Mouse (Mus musculus) heart, embryonic 11.5 days (tissue): ENCODE results near the gene Bloc1s1. TPM values are rescaled to one million over a fixed set of nuclear protein-coding genes. Genes with fewer than 3 reads are reported as not detected.

ENCODE experiments used
- ATAC-seq: fragments of 200-750 bp; cut with Nextera tagmentation; replicated peaks from 2 replicates; pipeline ENCODE4 v1.8.0; 2017; ENCODE audit warnings: moderate library complexity; ENCODE audit not compliant: insufficient number of reproducible peaks, low FRiP score, low TSS enrichment
- H3K27ac ChIP-seq: fragments of 300-500 bp; sonication (generic); 2 replicates; pipeline ENCODE4 v1.5.1; 2014; ENCODE audit warnings: mild to moderate bottlenecking, low read depth, low read length
- H3K27me3 ChIP-seq: fragments of 300-500 bp; sonication (generic); 2 replicates; pipeline ENCODE4 v1.6.1; 2014; ENCODE audit warnings: mild to moderate bottlenecking, low read length, mixed read lengths; ENCODE audit not compliant: control insufficient read depth, insufficient read depth
- H3K36me3 ChIP-seq: fragments of 300-500 bp; sonication (generic); 2 replicates; pipeline ENCODE4 v1.6.1; 2014; ENCODE audit warnings: mild to moderate bottlenecking, low read length, moderate library complexity, mixed read lengths; ENCODE audit not compliant: control insufficient read depth, insufficient read depth
- H3K4me1 ChIP-seq: fragments of 300-500 bp; sonication (generic); 2 replicates; pipeline ENCODE4 v1.6.1; 2014; ENCODE audit warnings: low read length; ENCODE audit not compliant: control insufficient read depth, insufficient read depth
- H3K4me2 ChIP-seq: fragments of 300-500 bp; sonication (generic); 2 replicates; pipeline ENCODE4 v1.6.1; 2014; ENCODE audit warnings: mild to moderate bottlenecking, moderate library complexity
- H3K4me3 ChIP-seq: fragments of 300-500 bp; sonication (generic); 2 replicates; pipeline ENCODE4 v1.5.1; 2014; ENCODE audit warnings: low read depth, low read length
- H3K9ac ChIP-seq: fragments of 300-500 bp; sonication (generic); 2 replicates; pipeline ENCODE4 v1.6.1; 2014; ENCODE audit warnings: mild to moderate bottlenecking, low read depth, low read length, moderate library complexity
- H3K9me3 ChIP-seq: fragments of 300-500 bp; sonication (generic); replicated peaks from 2 replicates; pipeline ENCODE4 v1.6.1; 2016; ENCODE audit warnings: low read length; ENCODE audit not compliant: control insufficient read depth
- WGBS: fragments of 180-500 bp; shearing (Covaris S2); extraction: QIAGEN DNeasy Blood & Tissue Kit; methylation state at CpG from one replicate; pipeline ENCODE4 v1.1.7; 2014; ENCODE audit not compliant: insufficient replicate concordance; 5-methylcytosine and 5-hydroxymethylcytosine counted together
- polyA plus RNA-seq: library from polyadenylated mRNA; unstranded; fragments of >200 nt; fragmentation: Nextera tagmentation; extraction: Ambion mirVana; gene quantifications from 2 replicates; pipeline ENCODE4 v1.2.1, GENCODE M21; 2014

Gene Bloc1s1
- polyA plus RNA-seq, 1 experiment from 2014 or later, result 206 TPM

- no peak overlapping the region for H3K4me2 ChIP-seq
- no peak overlapping the region for H3K4me3 ChIP-seq
- no peak overlapping the region for H3K27ac ChIP-seq
- H3K36me3 ChIP-seq, result no peaks in the 10 kb centered on the region
- 71% methylated on average over 8 of the region's 8 CpGs for WGBS
- no peaks in the 10 kb centered on the region for H3K9me3 ChIP-seq
- H3K27me3 ChIP-seq, result peaks cover 33% of the 10 kb centered on the region
- ATAC-seq, result no peak
- no peak overlapping the region for H3K9ac ChIP-seq
- peaks cover 13% of the 10 kb centered on the region for H3K4me1 ChIP-seq
These were observed 12.1 kb upstream of the Bloc1s1 start for GRCm38 (mm10) chr10:128935826-128936440.

GRCm38 (mm10) chr10:128934997-128935787 is 11.4 kb upstream of the Bloc1s1 start:
- H3K4me2 ChIP-seq, result no peak overlapping the region
- H3K36me3 ChIP-seq, result no peaks in the 10 kb centered on the region
- H3K9me3 ChIP-seq, result no peaks in the 10 kb centered on the region
- no peak overlapping the region for H3K9ac ChIP-seq
- H3K4me1 ChIP-seq, result peaks cover 13% of the 10 kb centered on the region
- H3K27me3 ChIP-seq, result peaks cover 33% of the 10 kb centered on the region
- no peak overlapping the region for H3K27ac ChIP-seq
- ATAC-seq, result no peak
- WGBS, result 47% methylated on average over 7 of the region's 7 CpGs
- no peak overlapping the region for H3K4me3 ChIP-seq

DNA sequence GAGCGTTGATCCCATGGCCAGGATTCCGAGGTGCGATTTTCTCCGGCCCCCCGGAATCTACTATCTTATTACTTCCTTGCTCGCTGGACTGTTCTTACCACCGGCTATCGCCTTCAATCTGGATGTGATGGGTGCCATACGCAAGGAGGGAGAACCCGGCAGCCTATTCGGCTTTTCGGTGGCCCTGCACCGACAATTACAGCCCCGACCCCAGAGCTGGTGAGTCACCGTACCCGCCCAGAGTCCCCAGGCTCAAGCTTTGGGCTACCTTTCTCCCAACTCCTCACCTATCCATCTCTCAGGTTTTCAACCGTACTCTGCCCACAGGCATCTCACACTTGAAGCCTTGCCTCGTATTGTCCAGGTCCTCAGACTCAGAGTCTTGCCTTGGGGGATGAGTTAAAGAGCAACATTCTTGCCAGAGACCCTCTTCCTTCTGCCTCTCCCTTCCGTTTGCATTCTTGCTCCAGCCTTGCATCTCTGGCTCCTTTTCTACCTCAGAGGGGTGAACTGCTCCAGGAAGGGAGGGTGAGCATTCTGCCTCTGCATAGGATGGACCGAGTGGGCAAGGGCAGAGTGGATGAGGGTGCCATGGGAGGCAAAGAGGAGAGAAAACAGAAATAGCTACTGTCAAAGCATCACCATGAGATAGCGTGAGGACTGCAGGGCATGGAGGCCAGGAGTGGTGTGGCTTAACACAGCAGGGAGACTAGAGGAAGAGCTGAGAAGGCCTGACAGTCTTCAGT is 10.3 kb upstream of the Bloc1s1 start:
- H3K4me1 ChIP-seq, result peaks cover 13% of the 10 kb centered on the region
- peak overlapping the region; percentile 52; the same call in 1 of the 2 replicates for H3K9ac ChIP-seq
- 2% methylated on average over 21 of the region's 21 CpGs for WGBS
- peak overlapping the region; percentile 50 for H3K4me3 ChIP-seq
- H3K27me3 ChIP-seq, result peaks cover 35% of the 10 kb centered on the region
- peak overlapping the region; percentile 87 for H3K4me2 ChIP-seq
- no peaks in the 10 kb centered on the region for H3K9me3 ChIP-seq
- H3K36me3 ChIP-seq, result no peaks in the 10 kb centered on the region
- no peak for ATAC-seq
- H3K27ac ChIP-seq, result no peak overlapping the region

- H3K9me3 ChIP-seq, result no peaks in the 10 kb centered on the region
- H3K4me1 ChIP-seq, result peaks cover 13% of the 10 kb centered on the region
- ATAC-seq, result peak; percentile 63
- no peak within 1 kb of the TSS for H3K27ac ChIP-seq
- peak within 1 kb of the TSS; percentile 87 for H3K4me2 ChIP-seq
- H3K9ac ChIP-seq, result peak within 1 kb of the TSS; percentile 52; the same call in 1 of the 2 replicates
- H3K27me3 ChIP-seq, result peaks cover 33% of the 10 kb centered on the region
- no peaks in the 10 kb centered on the region for H3K36me3 ChIP-seq
- H3K4me3 ChIP-seq, result peak within 1 kb of the TSS; percentile 50
- under 1% methylated on average over 26 of the region's 26 CpGs for WGBS
These were observed 9.7 kb upstream of the Bloc1s1 start, which contains the start of gene Itga7 for GRCm38 (mm10) chr10:128933574-128933973. Gene Itga7 (plus strand): TSS chr10:128933818.

- no peak overlapping the region for H3K4me2 ChIP-seq
- WGBS, result 47% methylated on average over 2 of the region's 2 CpGs
- no peak for ATAC-seq
- H3K9ac ChIP-seq, result no peak overlapping the region
- H3K36me3 ChIP-seq, result no peaks in the 10 kb centered on the region
- no peaks in the 10 kb centered on the region for H3K9me3 ChIP-seq
- H3K4me3 ChIP-seq, result no peak overlapping the region
- H3K27ac ChIP-seq, result no peak overlapping the region
- peaks cover 33% of the 10 kb centered on the region for H3K27me3 ChIP-seq
- peaks cover 13% of the 10 kb centered on the region for H3K4me1 ChIP-seq
These were observed 7.6 kb upstream of the Bloc1s1 start for GRCm38 (mm10) chr10:128931441-128931840.

DNA sequence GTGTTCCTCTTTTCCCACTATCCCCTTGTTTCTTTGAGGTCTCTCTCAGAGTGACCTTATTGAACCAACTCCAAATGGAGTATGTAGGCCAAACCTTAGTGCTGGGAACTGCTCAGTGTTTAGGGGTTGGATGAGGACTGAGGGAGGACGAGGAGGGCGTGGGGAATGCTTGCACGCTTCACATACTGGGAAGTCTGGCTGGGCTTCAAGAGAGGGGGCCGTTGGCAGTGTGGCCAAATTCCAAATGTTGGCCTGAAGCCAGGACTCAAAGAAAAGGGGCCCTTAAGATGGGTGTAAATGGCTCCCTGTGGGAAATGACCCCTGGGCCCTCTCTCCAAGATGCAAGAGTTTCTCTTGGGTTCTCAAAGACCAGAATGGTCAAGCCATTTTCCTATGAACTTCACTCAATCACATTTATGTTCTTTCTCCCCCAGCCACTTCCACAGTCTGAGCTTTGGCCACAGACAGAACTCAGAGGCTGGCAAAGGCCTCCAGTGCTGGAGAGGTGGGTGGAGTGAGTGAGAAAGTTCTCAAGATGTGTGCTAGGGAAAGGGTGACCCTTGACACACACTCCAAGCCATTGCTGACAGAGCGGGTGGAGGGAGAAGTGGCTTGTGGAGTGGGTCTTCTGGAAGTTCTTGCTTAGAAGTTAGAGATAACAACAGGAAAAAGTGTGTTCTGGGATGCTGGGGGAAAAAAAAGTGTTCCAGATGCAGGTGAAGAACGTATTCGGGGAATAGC is 6.0 kb upstream of the Bloc1s1 start:
- WGBS, result 63% methylated on average over 7 of the region's 7 CpGs
- Histone ChIP-seq H3K9me3 (no peaks in the 10 kb centered on the region), H3K36me3 (no peaks in the 10 kb centered on the region), H3K27me3 (peaks cover 30% of the 10 kb centered on the region), H3K9ac (no peak overlapping the region), H3K4me1 (peaks cover 13% of the 10 kb centered on the region), H3K4me3 (no peak overlapping the region), H3K27ac (no peak overlapping the region), H3K4me2 (no peak overlapping the region)
- no peak for ATAC-seq

DNA sequence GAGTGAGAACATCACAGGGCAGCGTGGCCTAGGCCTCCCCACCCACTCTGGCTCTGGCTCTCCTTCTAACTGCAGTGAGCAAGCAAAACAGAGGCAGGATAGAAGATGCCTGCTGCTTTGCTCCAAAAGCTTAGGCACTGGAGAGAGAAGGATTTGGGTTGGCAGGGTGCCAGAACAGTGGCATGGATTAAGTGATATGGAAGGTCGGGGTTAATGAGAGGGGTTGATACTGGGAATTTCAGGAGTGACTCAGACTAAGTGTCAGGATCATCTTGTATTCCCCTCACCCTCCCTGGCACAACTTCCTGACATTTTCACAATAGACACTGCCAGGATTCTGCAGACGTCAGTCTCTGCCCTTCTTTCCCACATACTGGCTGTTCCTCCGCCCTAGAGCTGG is 4.5 kb upstream of the Bloc1s1 start:
- Histone ChIP-seq H3K4me1 (peaks cover 7% of the 10 kb centered on the region; the same call in 1 of the 2 replicates), H3K9ac (no peak overlapping the region), H3K4me2 (no peak overlapping the region), H3K36me3 (no peaks in the 10 kb centered on the region), H3K4me3 (no peak overlapping the region), H3K27me3 (peaks cover 15% of the 10 kb centered on the region), H3K9me3 (no peaks in the 10 kb centered on the region), H3K27ac (no peak overlapping the region)
- 21% methylated on average over 4 of the region's 4 CpGs for WGBS
- no peak for ATAC-seq
